Mouse (Mus musculus) limb, embryonic 14.5 days (tissue): ENCODE results near the gene Unk. TPM values are rescaled to one million over a fixed set of nuclear protein-coding genes. Genes with fewer than 3 reads are reported as not detected.

Experiments
- ATAC-seq: fragments of 200-750 bp; cut with Nextera tagmentation; 2 replicates; pipeline ENCODE4 v1.8.0; 2017; ENCODE audit warnings: low read depth, moderate number of reproducible peaks, moderate TSS enrichment; ENCODE audit not compliant: low FRiP score
- DNase-seq: peaks from one replicate; pipeline ENCODE4 v3.0.0-alpha.2; 2015; ENCODE audit warnings: low spot score
- H3K27ac ChIP-seq: fragments of 300-500 bp; sonication (generic); replicated peaks from 2 replicates; pipeline ENCODE4 v1.5.1; 2014; ENCODE audit warnings: low read depth, mild to moderate bottlenecking, low read length, moderate library complexity, mixed read lengths
- H3K27me3 ChIP-seq: fragments of 300-500 bp; sonication (generic); 2 replicates; pipeline ENCODE4 v1.6.1; 2014; ENCODE audit warnings: low read length, mixed read lengths; ENCODE audit not compliant: control insufficient read depth, insufficient read depth
- H3K36me3 ChIP-seq: fragments of 300-500 bp; sonication (generic); 2 replicates; pipeline ENCODE4 v1.6.1; 2014; ENCODE audit warnings: mild to moderate bottlenecking, low read length, moderate library complexity, mixed read lengths; ENCODE audit not compliant: control insufficient read depth, insufficient read depth
- H3K4me1 ChIP-seq: fragments of 300-500 bp; sonication (generic); 2 replicates; pipeline ENCODE4 v1.6.1; 2014; ENCODE audit warnings: antibody characterized with exemption, low read length, mixed read lengths; ENCODE audit not compliant: control insufficient read depth, insufficient read depth
- H3K4me2 ChIP-seq: fragments of 300-500 bp; sonication (generic); replicated peaks from 2 replicates; pipeline ENCODE4 v1.6.1; 2014; ENCODE audit warnings: low read depth, mild to moderate bottlenecking, low read length, moderate library complexity; ENCODE audit not compliant: severe bottlenecking
- H3K4me3 ChIP-seq: fragments of 300-500 bp; sonication (generic); replicated peaks from 2 replicates; pipeline ENCODE4 v1.5.1; 2014; ENCODE audit warnings: low read length
- H3K9ac ChIP-seq: fragments of 300-500 bp; sonication (generic); 2 replicates; pipeline ENCODE4 v1.6.1; 2014; ENCODE audit warnings: mild to moderate bottlenecking, low read depth, low read length, moderate library complexity; ENCODE audit not compliant: severe bottlenecking
- H3K9me3 ChIP-seq: fragments of 300-500 bp; sonication (generic); 2 replicates; pipeline ENCODE4 v1.6.1; 2016; ENCODE audit warnings: low read length; ENCODE audit not compliant: control insufficient read depth
- POLR2A ChIP-seq: fragments of 200-500 bp; IDR thresholded peaks from 2 replicates; pipeline ENCODE4 v1.8.0; 2012; ENCODE audit warnings: inconsistent platforms, mild to moderate bottlenecking, moderate library complexity, borderline replicate concordance; ENCODE audit not compliant: insufficient read depth, insufficient read length; ENCODE audit errors: extremely low read depth
- WGBS: fragments of 180-500 bp; shearing (Covaris S2); extraction: QIAGEN DNeasy Blood & Tissue Kit; methylation state at CpG from one replicate; pipeline ENCODE4 v1.1.7; 2014; 5-methylcytosine and 5-hydroxymethylcytosine counted together
- polyA plus RNA-seq, 2 experiments: library from polyadenylated mRNA; depleted of rRNA in 1 of 2; stranded (reverse) in 1 of 2; unstranded in 1 of 2; fragments of >200 nt; fragmentation: Nextera tagmentation in 1 of 2; extraction: Ambion mirVana in 1 of 2; gene quantifications; 2 replicates each; pipeline versions ENCODE4 v1.2.1 to v1.2.3; 2012 to 2014

The Unk gene
- polyA plus RNA-seq, 2 experiments: 33.1 to 80.3 TPM

- DNase-seq (no peak), ATAC-seq (no peak)
- no peaks in the 10 kb centered on the region for H3K27me3 ChIP-seq
- H3K9me3 ChIP-seq: no peaks in the 10 kb centered on the region
- H3K27ac ChIP-seq: no peak overlapping the region
- H3K4me2 ChIP-seq: no peak overlapping the region
- H3K36me3 ChIP-seq: peaks cover 75% of the 10 kb centered on the region
- TF ChIP-seq POLR2A: no peak
- 92% methylated on average over 11 of the region's 11 CpGs for WGBS
- no peaks in the 10 kb centered on the region for H3K4me1 ChIP-seq
- H3K9ac ChIP-seq: no peak overlapping the region
- H3K4me3 ChIP-seq: no peak overlapping the region
Measured at GRCm38 (mm10) chr11:116059691-116060025, 29.5 kb downstream of the Unk start.

- Histone ChIP-seq H3K9ac (no peak overlapping the region), H3K27ac (no peak overlapping the region), H3K4me1 (no peaks in the 10 kb centered on the region), H3K36me3 (peaks cover 65% of the 10 kb centered on the region), H3K27me3 (no peaks in the 10 kb centered on the region), H3K4me3 (no peak overlapping the region), H3K9me3 (no peaks in the 10 kb centered on the region), H3K4me2 (no peak overlapping the region)
- ATAC-seq (no peak), DNase-seq (no peak)
- TF ChIP-seq POLR2A: no peak
- 81% methylated on average over 9 of the region's 9 CpGs for WGBS
Measured at GRCm38 (mm10) chr11:116060596-116060995, 30.5 kb downstream of the Unk start.

- DNase-seq: no peak
- Histone ChIP-seq H3K9me3 (no peaks in the 10 kb centered on the region), H3K9ac (no peak overlapping the region), H3K4me3 (no peak overlapping the region), H3K4me1 (no peaks in the 10 kb centered on the region), H3K27ac (no peak overlapping the region), H3K4me2 (no peak overlapping the region), H3K27me3 (no peaks in the 10 kb centered on the region), H3K36me3 (peaks cover 54% of the 10 kb centered on the region)
- no peak for ATAC-seq
- WGBS: 90% methylated on average over 13 of the region's 13 CpGs
- no peak for TF ChIP-seq POLR2A
Measured at GRCm38 (mm10) chr11:116061641-116062415, 31.7 kb downstream of the Unk start.

- ATAC-seq (no peak), DNase-seq (no peak)
- H3K4me1 ChIP-seq: no peaks in the 10 kb centered on the region
- H3K27me3 ChIP-seq: no peaks in the 10 kb centered on the region
- TF ChIP-seq POLR2A: no peak
- WGBS: 69% methylated on average over 8 of the region's 8 CpGs
- no peak overlapping the region for H3K9ac ChIP-seq
- no peak overlapping the region for H3K4me3 ChIP-seq
- no peaks in the 10 kb centered on the region for H3K9me3 ChIP-seq
- H3K36me3 ChIP-seq: peaks cover 47% of the 10 kb centered on the region
- H3K4me2 ChIP-seq: no peak overlapping the region
- no peak overlapping the region for H3K27ac ChIP-seq
Measured at GRCm38 (mm10) chr11:116062521-116062920, 32.4 kb downstream of the Unk start.

GRCm38 (mm10) chr11:116063562-116063961 is 33.4 kb downstream of the Unk start:
- TF ChIP-seq POLR2A: no peak
- no peaks in the 10 kb centered on the region for H3K4me1 ChIP-seq
- H3K27me3 ChIP-seq: no peaks in the 10 kb centered on the region
- H3K36me3 ChIP-seq: peaks cover 36% of the 10 kb centered on the region
- H3K4me2 ChIP-seq: no peak overlapping the region
- H3K4me3 ChIP-seq: no peak overlapping the region
- WGBS: 63% methylated on average over 13 of the region's 13 CpGs
- H3K9ac ChIP-seq: no peak overlapping the region
- ATAC-seq (no peak), DNase-seq (no peak)
- no peaks in the 10 kb centered on the region for H3K9me3 ChIP-seq
- H3K27ac ChIP-seq: no peak overlapping the region
